In genomic region chr10:42273760-42274691, GRCm38 (mm10) we compare ENCODE assay signal across 8 mouse cellular contexts. TPM values are rescaled to one million over a fixed set of nuclear protein-coding genes. Genes with fewer than 3 reads are reported as not detected.
DNase-seq lines count a peak whose midpoint lies in the region; ATAC-seq and TF ChIP-seq lines count a peak whose summit lies in the region.

No protein-coding gene starts in this region.

- peak; percentile 27 for DNase-seq in layer of hippocampus, adult 9-11 months
- no peak for DNase-seq in layer of hippocampus, postnatal 14 days (ENCODE audit: low spot score in 2 of 2)
- peak; percentile 36 for DNase-seq in forebrain, embryonic 10.5 days (ENCODE audit: extremely low spot score, low spot score)
- DNase-seq in induced T-regulatory cell, adult 2 months (ENCODE audit: low read depth): peak; percentile 71
- peak; percentile 79 for DNase-seq in liver, embryonic 13.5 days
- peak; percentile 35 for DNase-seq in neural tube, embryonic 11.5 days (ENCODE audit: low spot score)
- DNase-seq in thymus, postnatal 36 days: peak; percentile 63 to 75

- H3K36me3 ChIP-seq in forebrain, embryonic 10.5 days (replicated peaks): 0 out of 2 replicates have a peak, but pooled peaks cover 3% of the 10 kb centered on the region
- peaks cover 57% of the 10 kb centered on the region for H3K36me3 ChIP-seq in liver, embryonic 13.5 days
- no peaks in the 10 kb centered on the region for H3K36me3 ChIP-seq in neural tube, embryonic 11.5 days (ENCODE audit: control insufficient read depth, insufficient read depth, low read length)

- H3K9ac ChIP-seq in liver, embryonic 13.5 days: peak overlapping the region; percentile 99
- peak overlapping the region; percentile 71; the same call in 1 of the 2 replicates for H3K9ac ChIP-seq in neural tube, embryonic 11.5 days (ENCODE audit: low read length)

- no peak for TF ChIP-seq CTCF in bone marrow macrophage, adult 2 months (IDR thresholded peaks at IDR 0.05; ENCODE audit: low read depth, low read length)

- peak overlapping the region; percentile 77 for H3K4me3 ChIP-seq in bone marrow macrophage, adult 2 months (ENCODE audit: insufficient read depth, low read length)
- peak overlapping the region; percentile 85 for H3K4me3 ChIP-seq in forebrain, embryonic 10.5 days
- peak overlapping the region; percentile 98 for H3K4me3 ChIP-seq in liver, embryonic 13.5 days (replicated peaks)
- H3K4me3 ChIP-seq in neural tube, embryonic 11.5 days (ENCODE audit: low read depth, low read length): peak overlapping the region; percentile 66

- ATAC-seq in liver, embryonic 13.5 days (ENCODE audit: low read depth): peak; percentile 60
- ATAC-seq in neural tube, embryonic 11.5 days (ENCODE audit: insufficient read depth, low FRiP score, low TSS enrichment): no peak

- TF ChIP-seq POLR2A in bone marrow macrophage, adult 2 months (IDR thresholded peaks at IDR 0.05; ENCODE audit: borderline replicate concordance, low read depth, low read length): no peak

- peaks cover 30% of the 10 kb centered on the region for H3K4me1 ChIP-seq in bone marrow macrophage, adult 2 months (ENCODE audit: control insufficient read depth, insufficient read depth, low read length)
- H3K4me1 ChIP-seq in forebrain, embryonic 10.5 days: peaks cover 59% of the 10 kb centered on the region
- peaks cover 66% of the 10 kb centered on the region for H3K4me1 ChIP-seq in liver, embryonic 13.5 days (replicated peaks)
- peaks cover 18% of the 10 kb centered on the region for H3K4me1 ChIP-seq in neural tube, embryonic 11.5 days (ENCODE audit: control insufficient read depth, insufficient read depth, low read length)

- H3K9me3 ChIP-seq in forebrain, embryonic 10.5 days: no peaks in the 10 kb centered on the region
- no peaks in the 10 kb centered on the region for H3K9me3 ChIP-seq in liver, embryonic 13.5 days (replicated peaks)
- no peaks in the 10 kb centered on the region for H3K9me3 ChIP-seq in neural tube, embryonic 11.5 days (ENCODE audit: control insufficient read depth, low read length)

- peak overlapping the region; percentile 92 for H3K27ac ChIP-seq in bone marrow macrophage, adult 2 months (ENCODE audit: insufficient read depth, low read depth, low read length)
- H3K27ac ChIP-seq in forebrain, embryonic 10.5 days: peak overlapping the region; percentile 92
- H3K27ac ChIP-seq in liver, embryonic 13.5 days: peak overlapping the region; percentile 97
- no peak overlapping the region for H3K27ac ChIP-seq in neural tube, embryonic 11.5 days (ENCODE audit: low read depth, low read length)

- peak overlapping the region; percentile 100 for H3K4me2 ChIP-seq in liver, embryonic 13.5 days
- H3K4me2 ChIP-seq in neural tube, embryonic 11.5 days (ENCODE audit: low read depth): peak overlapping the region; percentile 99

- peaks cover 34% of the 10 kb centered on the region for H3K27me3 ChIP-seq in forebrain, embryonic 10.5 days (ENCODE audit: poor library complexity, severe bottlenecking)
- H3K27me3 ChIP-seq in liver, embryonic 13.5 days: no peaks in the 10 kb centered on the region
- H3K27me3 ChIP-seq in neural tube, embryonic 11.5 days (ENCODE audit: control insufficient read depth, insufficient read depth, low read length): 0 out of 2 replicates have a peak, but pooled peaks cover 3% of the 10 kb centered on the region

- 4% methylated on average over 21 of the region's 21 CpGs for WGBS in forebrain, embryonic 10.5 days
- 2% methylated on average over 21 of the region's 21 CpGs for WGBS in liver, embryonic 13.5 days (ENCODE audit: insufficient replicate concordance)
- 4% methylated on average over 21 of the region's 21 CpGs for WGBS in neural tube, embryonic 11.5 days

RNA-seq across cellular contexts. Expression of gene Foxo3, which starts 2.5 kb away (rescaled TPM):
- total RNA-seq in layer of hippocampus, postnatal 14 days (2021): 10 to 100 TPM; 40.1 to 41.1 TPM
- polyA plus RNA-seq in bone marrow macrophage, adult 2 months (2012; ENCODE audit: insufficient read depth, insufficient read length, missing spikeins): 34.6 and 39.7 TPM in 2 replicates
- 2.1 and 2.3 TPM in 2 replicates for polyA plus RNA-seq in forebrain, embryonic 10.5 days (2016; fragmentation: Nextera tagmentation; extraction: Ambion mirVana)
- polyA plus RNA-seq in liver, embryonic 13.5 days (2015; fragmentation: Nextera tagmentation; extraction: Ambion mirVana): 14.5 and 15.2 TPM in 2 replicates
- 3.9 and 4.9 TPM in 2 replicates for polyA plus RNA-seq in neural tube, embryonic 11.5 days (2014; fragmentation: Nextera tagmentation; extraction: Ambion mirVana)

Comparison
In these comparisons a context has a peak if more than half of its experiments do, and no peak if none do; other contexts are left out.
1. DNase-seq: peak in layer of hippocampus, adult 9-11 months (single experiment), forebrain, embryonic 10.5 days (single experiment), induced T-regulatory cell, adult 2 months (single experiment), liver, embryonic 13.5 days (single experiment), neural tube, embryonic 11.5 days (single experiment) and thymus, postnatal 36 days (2 of 2); none in layer of hippocampus, postnatal 14 days (0 of 2).
2. Peak in every context shown above with its lines, with median percentiles within 50 percentile points of each other: H3K4me3 ChIP-seq.